9 mouse cellular contexts compared by ENCODE assay signal in genomic region chr9:99436182-99437030, GRCm38 (mm10). TPM values are rescaled to one million over a fixed set of nuclear protein-coding genes. Genes with fewer than 3 reads are reported as not detected.
A peak's percentile ranks its signal among the peaks of the same experiment; 100 is the strongest.
DNase-seq lines count a peak whose midpoint lies in the region; ATAC-seq and TF ChIP-seq lines count a peak whose summit lies in the region.
"Had no signal": no experiment of that assay in that cellular context is flagged by ENCODE, and none has a peak within 500 bp of the region (broad histone marks: within the 10 kb centered on the region; RNA-seq: fewer than 3 reads in every experiment).

No protein-coding gene starts in this region.

- H3K4me3 ChIP-seq in embryonic facial prominence, embryonic 12.5 days, result peak overlapping the region; percentile 76
- peak overlapping the region; percentile 85 for H3K4me3 ChIP-seq in heart, embryonic 10.5 days
- peak overlapping the region; percentile 72 for H3K4me3 ChIP-seq in liver, embryonic 11.5 days (ENCODE audit: low read depth, low read length)
- peak overlapping the region; percentile 87 for H3K4me3 ChIP-seq in midbrain, postnatal 0 days (ENCODE audit: low read depth, low read length)

- DNase-seq in layer of hippocampus, adult 11-12 months (ENCODE audit: low spot score), result peak; percentile 75
- DNase-seq in layer of hippocampus, adult 9-10 months (ENCODE audit: low spot score), result no peak
- DNase-seq in heart, embryonic 10.5 days (ENCODE audit: low spot score), result peak; percentile 83
- peak; percentile 78 for DNase-seq in kidney, adult 9 months
- peak; percentile 69 for DNase-seq in liver, embryonic 11.5 days (ENCODE audit: low spot score)
- DNase-seq in midbrain, postnatal 0 days (ENCODE audit: low spot score), result peak; percentile 74
- peak; percentile 30 to 72 for DNase-seq in spleen, postnatal 4 days (ENCODE audit: low spot score in 2 of 2)

- peak overlapping the region; percentile 87 for H3K4me2 ChIP-seq in embryonic facial prominence, embryonic 12.5 days (replicated peaks)
- H3K4me2 ChIP-seq in liver, embryonic 11.5 days, result peak overlapping the region; percentile 94
- H3K4me2 ChIP-seq in midbrain, postnatal 0 days (ENCODE audit: low read depth, low read length, poor library complexity, severe bottlenecking), result peak overlapping the region; percentile 92

- peaks cover 24% of the 10 kb centered on the region for H3K4me1 ChIP-seq in embryonic facial prominence, embryonic 12.5 days
- H3K4me1 ChIP-seq in heart, embryonic 10.5 days, result peaks cover 23% of the 10 kb centered on the region
- H3K4me1 ChIP-seq in liver, embryonic 11.5 days (replicated peaks; ENCODE audit: control insufficient read depth, insufficient read depth, low read length), result peaks cover 4% of the 10 kb centered on the region; the same call in 1 of the 2 replicates
- H3K4me1 ChIP-seq in midbrain, postnatal 0 days (ENCODE audit: insufficient read depth, low read length), result peaks cover 25% of the 10 kb centered on the region; the same call in 1 of the 2 replicates

- WGBS in embryonic facial prominence, embryonic 12.5 days, result under 1% methylated on average over 73 of the region's 86 CpGs
- 2% methylated on average over 81 of the region's 86 CpGs for WGBS in heart, embryonic 10.5 days
- under 1% methylated on average over 84 of the region's 86 CpGs for WGBS in liver, embryonic 11.5 days
- 1% methylated on average over 49 of the region's 86 CpGs for WGBS in midbrain, postnatal 0 days

- peak overlapping the region; percentile 88 for H3K27ac ChIP-seq in embryonic facial prominence, embryonic 12.5 days
- peak overlapping the region; percentile 90 for H3K27ac ChIP-seq in heart, embryonic 10.5 days
- no peak overlapping the region for H3K27ac ChIP-seq in liver, embryonic 11.5 days (ENCODE audit: low read depth, low read length)
- peak overlapping the region; percentile 92 for H3K27ac ChIP-seq in midbrain, postnatal 0 days (ENCODE audit: low read depth, low read length)

- peak; percentile 69 for ATAC-seq in embryonic facial prominence, embryonic 12.5 days (ENCODE audit: insufficient number of reproducible peaks, insufficient read depth, low FRiP score, low TSS enrichment)
- peak; percentile 81 for ATAC-seq in liver, embryonic 11.5 days (replicated peaks; ENCODE audit: low FRiP score)
- ATAC-seq in midbrain, postnatal 0 days (ENCODE audit: low FRiP score), result peak; percentile 66

- H3K9me3 ChIP-seq in embryonic facial prominence, embryonic 12.5 days, result no peaks in the 10 kb centered on the region
- H3K9me3 ChIP-seq in heart, embryonic 10.5 days, result no peaks in the 10 kb centered on the region
- no peaks in the 10 kb centered on the region for H3K9me3 ChIP-seq in liver, embryonic 11.5 days (ENCODE audit: control insufficient read depth, low read length)
- H3K9me3 ChIP-seq in midbrain, postnatal 0 days (ENCODE audit: low read length), result no peaks in the 10 kb centered on the region

- no peaks in the 10 kb centered on the region for H3K36me3 ChIP-seq in embryonic facial prominence, embryonic 12.5 days
- H3K36me3 ChIP-seq in heart, embryonic 10.5 days, result no peaks in the 10 kb centered on the region
- no peaks in the 10 kb centered on the region for H3K36me3 ChIP-seq in liver, embryonic 11.5 days (ENCODE audit: control insufficient read depth, insufficient read depth, low read length)
- no peaks in the 10 kb centered on the region for H3K36me3 ChIP-seq in midbrain, postnatal 0 days (ENCODE audit: insufficient read depth, low read length)

- TF ChIP-seq CTCF in midbrain, postnatal 0 days (IDR thresholded peaks at IDR 0.05), result no peak

- H3K27me3 ChIP-seq in embryonic facial prominence, embryonic 12.5 days, result peaks cover 25% of the 10 kb centered on the region
- H3K27me3 ChIP-seq in heart, embryonic 10.5 days (ENCODE audit: insufficient read depth, poor library complexity, severe bottlenecking), result peaks cover 38% of the 10 kb centered on the region
- H3K27me3 ChIP-seq in liver, embryonic 11.5 days (replicated peaks; ENCODE audit: control insufficient read depth, insufficient read depth, low read length), result peaks cover 48% of the 10 kb centered on the region
- no peaks in the 10 kb centered on the region for H3K27me3 ChIP-seq in midbrain, postnatal 0 days (ENCODE audit: insufficient read depth, low read length)

- peak overlapping the region; percentile 86 for H3K9ac ChIP-seq in embryonic facial prominence, embryonic 12.5 days
- H3K9ac ChIP-seq in liver, embryonic 11.5 days (ENCODE audit: low read depth, low read length), result peak overlapping the region; percentile 60
- H3K9ac ChIP-seq in midbrain, postnatal 0 days (replicated peaks; ENCODE audit: low read length, poor library complexity, severe bottlenecking), result peak overlapping the region; percentile 92

RNA-seq across cellular contexts. Expression of gene Mras, which starts 0.8 kb away (rescaled TPM):
- 20.5 and 25.7 TPM in 2 replicates for polyA plus RNA-seq in embryonic facial prominence, embryonic 12.5 days (2016; fragmentation: Nextera tagmentation; extraction: Ambion mirVana)
- 5.1 and 7.5 TPM in 2 replicates for polyA plus RNA-seq in heart, embryonic 10.5 days (2016; fragmentation: Nextera tagmentation; extraction: Ambion mirVana)
- 4.8 and 5.5 TPM in 2 replicates for polyA plus RNA-seq in liver, embryonic 11.5 days (2014; fragmentation: Nextera tagmentation; extraction: Ambion mirVana)
- total RNA-seq in midbrain, postnatal 0 days (2014; rRNA removed), result 73.8 and 92.9 TPM in 2 replicates
- 70.0 and 72.6 TPM in 2 replicates for polyA plus RNA-seq in midbrain, postnatal 0 days (2015; fragmentation: Nextera tagmentation; extraction: Ambion mirVana)

RNA-seq across cellular contexts. Expression of gene Nme9, which starts 14.9 kb away (rescaled TPM):
- not detected in 2 replicates for polyA plus RNA-seq in embryonic facial prominence, embryonic 12.5 days (2016; fragmentation: Nextera tagmentation; extraction: Ambion mirVana)
- not detected in 2 replicates for polyA plus RNA-seq in heart, embryonic 10.5 days (2016; fragmentation: Nextera tagmentation; extraction: Ambion mirVana)
- polyA plus RNA-seq in liver, embryonic 11.5 days (2014; fragmentation: Nextera tagmentation; extraction: Ambion mirVana), result not detected in 2 replicates
- 0.42 and 1.2 TPM in 2 replicates for total RNA-seq in midbrain, postnatal 0 days (2014; rRNA removed)
- polyA plus RNA-seq in midbrain, postnatal 0 days (2015; fragmentation: Nextera tagmentation; extraction: Ambion mirVana), result 0.72 and 0.90 TPM in 2 replicates
- total RNA-seq: neutrophil, adult 5-6 weeks had no signal
